Mouse (Mus musculus): ENCODE measurements around the gene Islr2. TPM values are rescaled to one million over a fixed set of nuclear protein-coding genes. Genes with fewer than 3 reads are reported as not detected.

The Islr2 gene
- polyA plus RNA-seq, 1 experiment from 2014 or later = 1.5 TPM

GRCm38 (mm10) chr9:58214519-58215180 lies 10.5 kb upstream of the Islr2 start:
- H3K4me2 ChIP-seq = no peak overlapping the region
- no peaks in the 10 kb centered on the region for H3K9me3 ChIP-seq
- H3K4me3 ChIP-seq = no peak overlapping the region
- peaks cover 12% of the 10 kb centered on the region; the same call in 1 of the 2 replicates for H3K4me1 ChIP-seq
- no peak for ATAC-seq (ENCODE audit: insufficient number of reproducible peaks, low FRiP score, low TSS enrichment, low read depth)
- H3K9ac ChIP-seq = no peak overlapping the region
- H3K27ac ChIP-seq = no peak overlapping the region; the same call in 1 of the 2 replicates
- H3K36me3 ChIP-seq = peaks cover 2% of the 10 kb centered on the region; the same call in 1 of the 2 replicates
- no peaks in the 10 kb centered on the region; the same call in 1 of the 2 replicates for H3K27me3 ChIP-seq
- 35% methylated on average over 8 of the region's 8 CpGs for WGBS

- Histone ChIP-seq H3K27ac (no peak overlapping the region), H3K9me3 (no peaks in the 10 kb centered on the region), H3K4me1 (peaks cover 11% of the 10 kb centered on the region; the same call in 1 of the 2 replicates), H3K4me2 (no peak overlapping the region), H3K27me3 (no peaks in the 10 kb centered on the region; the same call in 1 of the 2 replicates), H3K9ac (no peak overlapping the region), H3K4me3 (no peak overlapping the region), H3K36me3 (no peaks in the 10 kb centered on the region)
- ATAC-seq (ENCODE audit: insufficient number of reproducible peaks, low FRiP score, low TSS enrichment, low read depth) = no peak
- WGBS = 18% methylated on average over 5 of the region's 5 CpGs
Observed at GRCm38 (mm10) chr9:58213865-58214264, 9.7 kb upstream of the Islr2 start.

- H3K4me2 ChIP-seq = no peak overlapping the region
- 64% methylated on average over 5 of the region's 5 CpGs for WGBS
- no peak overlapping the region for H3K4me3 ChIP-seq
- no peaks in the 10 kb centered on the region; the same call in 1 of the 2 replicates for H3K27me3 ChIP-seq
- H3K27ac ChIP-seq = no peak overlapping the region
- no peaks in the 10 kb centered on the region for H3K36me3 ChIP-seq
- H3K9ac ChIP-seq = no peak overlapping the region
- H3K9me3 ChIP-seq = no peaks in the 10 kb centered on the region
- ATAC-seq (ENCODE audit: insufficient number of reproducible peaks, low FRiP score, low TSS enrichment, low read depth) = no peak
- peaks cover 11% of the 10 kb centered on the region; the same call in 1 of the 2 replicates for H3K4me1 ChIP-seq
Observed at GRCm38 (mm10) chr9:58213377-58213776, 9.3 kb upstream of the Islr2 start.

- H3K4me1 ChIP-seq = peaks cover 11% of the 10 kb centered on the region; the same call in 1 of the 2 replicates
- H3K4me3 ChIP-seq = no peak overlapping the region
- no peak overlapping the region for H3K9ac ChIP-seq
- H3K4me2 ChIP-seq = no peak overlapping the region
- ATAC-seq (ENCODE audit: insufficient number of reproducible peaks, low FRiP score, low TSS enrichment, low read depth) = no peak
- no peak overlapping the region for H3K27ac ChIP-seq
- H3K36me3 ChIP-seq = no peaks in the 10 kb centered on the region
- WGBS = 56% methylated on average over 2 of the region's 2 CpGs
- peaks cover 8% of the 10 kb centered on the region; the same call in 1 of the 2 replicates for H3K27me3 ChIP-seq
- no peaks in the 10 kb centered on the region for H3K9me3 ChIP-seq
Observed at GRCm38 (mm10) chr9:58210304-58210627, 6.1 kb upstream of the Islr2 start.

GRCm38 (mm10) chr9:58209462-58210303 lies 5.6 kb upstream of the Islr2 start:
- Histone ChIP-seq H3K4me3 (no peak overlapping the region), H3K27ac (no peak overlapping the region), H3K4me1 (peaks cover 7% of the 10 kb centered on the region; the same call in 1 of the 2 replicates), H3K9ac (no peak overlapping the region), H3K27me3 (peaks cover 8% of the 10 kb centered on the region; the same call in 1 of the 2 replicates), H3K36me3 (no peaks in the 10 kb centered on the region), H3K9me3 (no peaks in the 10 kb centered on the region), H3K4me2 (no peak overlapping the region)
- 71% methylated on average over 8 of the region's 8 CpGs for WGBS
- ATAC-seq (ENCODE audit: insufficient number of reproducible peaks, low FRiP score, low TSS enrichment, low read depth) = no peak

- Histone ChIP-seq H3K4me2 (no peak overlapping the region), H3K27me3 (peaks cover 37% of the 10 kb centered on the region), H3K4me1 (peaks cover 27% of the 10 kb centered on the region), H3K9ac (no peak overlapping the region), H3K36me3 (no peaks in the 10 kb centered on the region), H3K4me3 (no peak overlapping the region), H3K9me3 (no peaks in the 10 kb centered on the region), H3K27ac (no peak overlapping the region)
- no peak for ATAC-seq (ENCODE audit: insufficient number of reproducible peaks, low FRiP score, low TSS enrichment, low read depth)
- WGBS = 77% methylated on average over 7 of the region's 7 CpGs
Observed at GRCm38 (mm10) chr9:58206013-58206412, 1.9 kb upstream of the Islr2 start.

- Histone ChIP-seq H3K9me3 (no peaks in the 10 kb centered on the region), H3K4me3 (peak overlapping the region; percentile 37), H3K9ac (no peak overlapping the region), H3K27ac (no peak overlapping the region), H3K36me3 (no peaks in the 10 kb centered on the region), H3K27me3 (peaks cover 52% of the 10 kb centered on the region), H3K4me2 (peak overlapping the region; percentile 52), H3K4me1 (peaks cover 35% of the 10 kb centered on the region)
- 0 out of 2 replicates have a peak, but pooled peaks have one; percentile 41 for ATAC-seq (ENCODE audit: insufficient number of reproducible peaks, low FRiP score, low TSS enrichment, low read depth)
- whole genome bisulfite sequencing = 4% methylated on average over 18 of the region's 18 CpGs
Observed at GRCm38 (mm10) chr9:58204448-58205000, 405 bp upstream of the Islr2 start.

GRCm38 (mm10) chr9:58202676-58203453 lies 1.3 kb downstream of the Islr2 start:
- Histone ChIP-seq H3K27me3 (peaks cover 69% of the 10 kb centered on the region), H3K4me1 (peaks cover 51% of the 10 kb centered on the region)
- WGBS = 10% methylated on average over 14 of the region's 14 CpGs

GRCm38 (mm10) chr9:58201861-58202549 lies 2.1 kb downstream of the Islr2 start:
- Histone ChIP-seq H3K27me3 (peaks cover 77% of the 10 kb centered on the region), H3K4me3 (peak overlapping the region; percentile 23), H3K9ac (no peak overlapping the region), H3K4me2 (peak overlapping the region; percentile 45), H3K36me3 (no peaks in the 10 kb centered on the region), H3K4me1 (peaks cover 60% of the 10 kb centered on the region), H3K9me3 (no peaks in the 10 kb centered on the region), H3K27ac (no peak overlapping the region)
- WGBS = under 1% methylated on average over 37 of the region's 37 CpGs
- ATAC-seq (ENCODE audit: insufficient number of reproducible peaks, low FRiP score, low TSS enrichment, low read depth) = no peak

More at GRCm38 (mm10) chr9:58202676-58203453, 1.3 kb downstream of the Islr2 start:
- Histone ChIP-seq H3K9ac (no peak overlapping the region), H3K36me3 (no peaks in the 10 kb centered on the region), H3K27ac (no peak overlapping the region), H3K4me3 (no peak overlapping the region), H3K4me2 (no peak overlapping the region; the same call in 1 of the 2 replicates), H3K9me3 (no peaks in the 10 kb centered on the region)
- ATAC-seq (ENCODE audit: insufficient number of reproducible peaks, low FRiP score, low TSS enrichment, low read depth) = no peak

GRCm38 (mm10) chr9:58201091-58201842 lies 2.9 kb downstream of the Islr2 start:
- Histone ChIP-seq H3K36me3 (no peaks in the 10 kb centered on the region), H3K9me3 (no peaks in the 10 kb centered on the region), H3K4me3 (peak overlapping the region; percentile 23), H3K27me3 (peaks cover 81% of the 10 kb centered on the region), H3K9ac (no peak overlapping the region), H3K27ac (no peak overlapping the region), H3K4me1 (peaks cover 67% of the 10 kb centered on the region), H3K4me2 (peak overlapping the region; percentile 45)
- ATAC-seq (ENCODE audit: insufficient number of reproducible peaks, low FRiP score, low TSS enrichment, low read depth) = no peak
- WGBS = 2% methylated on average over 24 of the region's 24 CpGs
